In genomic region chr4:155775855-155776254, GRCm38 (mm10) we compare ENCODE assay signal across 9 mouse cellular contexts. TPM values are rescaled to one million over a fixed set of nuclear protein-coding genes. Genes with fewer than 3 reads are reported as not detected.
DNase-seq lines count a peak whose midpoint lies in the region; ATAC-seq lines count a peak whose summit lies in the region.
"Had no signal": no experiment of that assay in that cellular context is flagged by ENCODE, and none has a peak within 500 bp of the region (broad histone marks: within the 10 kb centered on the region; RNA-seq: fewer than 3 reads in every experiment).

No protein-coding gene starts in this region.

- peaks cover 49% of the 10 kb centered on the region for H3K4me1 ChIP-seq in midbrain, embryonic 10.5 days
- H3K4me1 ChIP-seq in midbrain, embryonic 11.5 days (ENCODE audit: control insufficient read depth, insufficient read depth, low read length) = peaks cover 7% of the 10 kb centered on the region; the same call in 1 of the 2 replicates
- peaks cover 41% of the 10 kb centered on the region for H3K4me1 ChIP-seq in intestine, embryonic 15.5 days (replicated peaks)
- H3K4me1 ChIP-seq in stomach, embryonic 15.5 days = peaks cover 32% of the 10 kb centered on the region

- H3K27ac ChIP-seq in midbrain, embryonic 10.5 days (replicated peaks) = peak overlapping the region; percentile 2; the same call in 1 of the 2 replicates
- H3K27ac ChIP-seq in midbrain, embryonic 11.5 days (ENCODE audit: low read depth, low read length) = no peak overlapping the region; the same call in 1 of the 2 replicates
- peak overlapping the region; percentile 37 for H3K27ac ChIP-seq in intestine, embryonic 15.5 days
- peak overlapping the region; percentile 86 for H3K27ac ChIP-seq in stomach, embryonic 15.5 days

- ATAC-seq in midbrain, embryonic 11.5 days (ENCODE audit: low FRiP score) = no peak
- ATAC-seq in intestine, embryonic 15.5 days = no peak
- ATAC-seq in stomach, embryonic 15.5 days (ENCODE audit: insufficient read depth, low FRiP score, low read depth) = no peak
- no peak for ATAC-seq in erythroid progenitor cell, adult 5-6 weeks (replicated peaks; ENCODE audit: low FRiP score, poor library complexity, severe bottlenecking)
- no peak for ATAC-seq in monocyte, adult 5-6 weeks (replicated peaks; ENCODE audit: insufficient number of reproducible peaks, low FRiP score, low TSS enrichment, poor library complexity, severe bottlenecking)

- no peak overlapping the region for H3K4me2 ChIP-seq in midbrain, embryonic 11.5 days
- no peak overlapping the region for H3K4me2 ChIP-seq in intestine, embryonic 15.5 days (replicated peaks)
- H3K4me2 ChIP-seq in stomach, embryonic 15.5 days = no peak overlapping the region

- no peaks in the 10 kb centered on the region for H3K36me3 ChIP-seq in midbrain, embryonic 10.5 days
- H3K36me3 ChIP-seq in midbrain, embryonic 11.5 days (ENCODE audit: control insufficient read depth, insufficient read depth, low read length) = no peaks in the 10 kb centered on the region
- H3K36me3 ChIP-seq in intestine, embryonic 15.5 days = no peaks in the 10 kb centered on the region
- H3K36me3 ChIP-seq in stomach, embryonic 15.5 days = no peaks in the 10 kb centered on the region

- H3K9me3 ChIP-seq in midbrain, embryonic 10.5 days (replicated peaks) = no peaks in the 10 kb centered on the region
- H3K9me3 ChIP-seq in midbrain, embryonic 11.5 days (ENCODE audit: control insufficient read depth, low read length) = no peaks in the 10 kb centered on the region
- H3K9me3 ChIP-seq in intestine, embryonic 15.5 days = no peaks in the 10 kb centered on the region
- no peaks in the 10 kb centered on the region for H3K9me3 ChIP-seq in stomach, embryonic 15.5 days

- H3K27me3 ChIP-seq in midbrain, embryonic 10.5 days (ENCODE audit: low read depth, poor library complexity, severe bottlenecking) = peaks cover 52% of the 10 kb centered on the region
- peaks cover 21% of the 10 kb centered on the region for H3K27me3 ChIP-seq in midbrain, embryonic 11.5 days (ENCODE audit: control insufficient read depth, insufficient read depth, low read length)
- H3K27me3 ChIP-seq in intestine, embryonic 15.5 days (replicated peaks) = no peaks in the 10 kb centered on the region
- H3K27me3 ChIP-seq in stomach, embryonic 15.5 days (replicated peaks) = no peaks in the 10 kb centered on the region

- WGBS in midbrain, embryonic 10.5 days = 85% methylated on average over 3 of the region's 3 CpGs
- 73% methylated on average over 3 of the region's 3 CpGs for WGBS in midbrain, embryonic 11.5 days
- 81% methylated on average over 3 of the region's 3 CpGs for WGBS in intestine, embryonic 15.5 days
- 67% methylated on average over 3 of the region's 3 CpGs for WGBS in stomach, embryonic 15.5 days

- no peak overlapping the region for H3K9ac ChIP-seq in midbrain, embryonic 11.5 days (ENCODE audit: low read length)
- no peak overlapping the region for H3K9ac ChIP-seq in intestine, embryonic 15.5 days
- H3K9ac ChIP-seq in stomach, embryonic 15.5 days = no peak overlapping the region

- peak; percentile 60 for DNase-seq in adrenal gland, adult 2 months
- DNase-seq in adrenal gland, postnatal 4 days (ENCODE audit: low spot score in 2 of 2) = no peak
- DNase-seq in midbrain, embryonic 10.5 days (ENCODE audit: low spot score) = no peak
- DNase-seq in midbrain, embryonic 11.5 days (ENCODE audit: low spot score, missing footprints) = no peak

- no peak overlapping the region for H3K4me3 ChIP-seq in midbrain, embryonic 10.5 days
- no peak overlapping the region for H3K4me3 ChIP-seq in midbrain, embryonic 11.5 days (ENCODE audit: low read depth, low read length)
- H3K4me3 ChIP-seq in intestine, embryonic 15.5 days (replicated peaks) = no peak overlapping the region
- H3K4me3 ChIP-seq in stomach, embryonic 15.5 days (replicated peaks) = no peak overlapping the region

RNA-seq across cellular contexts. Expression of gene Vwa1, which starts 1.4 kb away (rescaled TPM):
- 1 to 10 TPM; 2.5 to 4.8 TPM for total RNA-seq in adrenal gland, adult 2 months (2021)
- 9.4 and 12.0 TPM in 2 replicates for polyA plus RNA-seq in adrenal gland, adult 2 months (2012; rRNA removed)
- 1 to 10 TPM; 5.7 to 7.4 TPM for total RNA-seq in adrenal gland, postnatal 4 days (2021)
- 12.2 and 13.1 TPM in 2 replicates for polyA plus RNA-seq in midbrain, embryonic 10.5 days (2016; fragmentation: Nextera tagmentation; extraction: Ambion mirVana)
- polyA plus RNA-seq in midbrain, embryonic 11.5 days (2014; fragmentation: Nextera tagmentation; extraction: Ambion mirVana) = 9.1 and 9.9 TPM in 2 replicates
- polyA plus RNA-seq in intestine, embryonic 15.5 days (2015; fragmentation: Nextera tagmentation; extraction: Ambion mirVana) = 16.7 TPM in 2 replicates
- 27.6 and 28.2 TPM in 2 replicates for polyA plus RNA-seq in stomach, embryonic 15.5 days (2015; fragmentation: Nextera tagmentation; extraction: Ambion mirVana)
- not detected in 2 replicates for total RNA-seq in erythroid progenitor cell, adult 5-6 weeks (2015; ENCODE audit: low replicate concordance)
- 0.68 TPM in 1 of 2 replicates, not detected in the other for total RNA-seq in erythroid progenitor cell, adult 5-6 weeks (2017; ENCODE audit: low replicate concordance)
- total RNA-seq in monocyte, adult 5-6 weeks (2017) = 0.49 to 1.3 TPM in 2 of 3 replicates, not detected in the other

RNA-seq across cellular contexts. Expression of gene Tmem88b, which starts 9.8 kb away (rescaled TPM):
- under 1 TPM; 0.52 to 0.62 TPM for total RNA-seq in adrenal gland, adult 2 months (2021)
- 0.81 and 0.97 TPM in 2 replicates for polyA plus RNA-seq in adrenal gland, adult 2 months (2012; rRNA removed)
- total RNA-seq in adrenal gland, postnatal 4 days (2021) = under 1 TPM; 0.79 to 0.84 TPM
- 0.31 and 0.45 TPM in 2 replicates for polyA plus RNA-seq in midbrain, embryonic 10.5 days (2016; fragmentation: Nextera tagmentation; extraction: Ambion mirVana)
- polyA plus RNA-seq in midbrain, embryonic 11.5 days (2014; fragmentation: Nextera tagmentation; extraction: Ambion mirVana) = 0.14 and 0.21 TPM in 2 replicates
- 1.00 and 1.1 TPM in 2 replicates for polyA plus RNA-seq in intestine, embryonic 15.5 days (2015; fragmentation: Nextera tagmentation; extraction: Ambion mirVana)
- polyA plus RNA-seq in stomach, embryonic 15.5 days (2015; fragmentation: Nextera tagmentation; extraction: Ambion mirVana) = 0.55 and 0.89 TPM in 2 replicates
- total RNA-seq in erythroid progenitor cell, adult 5-6 weeks (2015; ENCODE audit: low replicate concordance) = 0.42 and 1.1 TPM in 2 replicates
- total RNA-seq in erythroid progenitor cell, adult 5-6 weeks (2017; ENCODE audit: low replicate concordance) = 0.83 and 1.3 TPM in 2 replicates
- total RNA-seq in monocyte, adult 5-6 weeks (2017) = not detected in 3 replicates

RNA-seq across cellular contexts. Expression of gene Ankrd65, which starts 14.4 kb away (rescaled TPM):
- total RNA-seq in adrenal gland, adult 2 months (2021) = not detected
- 0.11 and 0.16 TPM in 2 replicates for polyA plus RNA-seq in adrenal gland, adult 2 months (2012; rRNA removed)
- not detected for total RNA-seq in adrenal gland, postnatal 4 days (2021)
- not detected in 2 replicates for polyA plus RNA-seq in midbrain, embryonic 10.5 days (2016; fragmentation: Nextera tagmentation; extraction: Ambion mirVana)
- not detected in 2 replicates for polyA plus RNA-seq in midbrain, embryonic 11.5 days (2014; fragmentation: Nextera tagmentation; extraction: Ambion mirVana)
- polyA plus RNA-seq in intestine, embryonic 15.5 days (2015; fragmentation: Nextera tagmentation; extraction: Ambion mirVana) = not detected in 2 replicates
- polyA plus RNA-seq in stomach, embryonic 15.5 days (2015; fragmentation: Nextera tagmentation; extraction: Ambion mirVana) = 0.22 TPM in 1 of 2 replicates, not detected in the other
- total RNA-seq in erythroid progenitor cell, adult 5-6 weeks (2015; ENCODE audit: low replicate concordance) = not detected in 2 replicates
- 1.0 and 9.8 TPM in 2 replicates for total RNA-seq in erythroid progenitor cell, adult 5-6 weeks (2017; ENCODE audit: low replicate concordance)
- not detected in 3 replicates for total RNA-seq in monocyte, adult 5-6 weeks (2017)
- polyA plus RNA-seq: liver, embryonic 16.5 days had no signal

RNA-seq across cellular contexts. Expression of gene Atad3a, which starts 15.0 kb away (rescaled TPM):
- 10 to 100 TPM; 71.4 to 90.7 TPM for total RNA-seq in adrenal gland, adult 2 months (2021)
- 226 and 242 TPM in 2 replicates for polyA plus RNA-seq in adrenal gland, adult 2 months (2012; rRNA removed)
- 100 to 1,000 TPM in 1 of 2 experiments, 10 to 100 TPM in 1; 99.1 to 102 TPM for total RNA-seq in adrenal gland, postnatal 4 days (2021)
- 115 and 129 TPM in 2 replicates for polyA plus RNA-seq in midbrain, embryonic 10.5 days (2016; fragmentation: Nextera tagmentation; extraction: Ambion mirVana)
- polyA plus RNA-seq in midbrain, embryonic 11.5 days (2014; fragmentation: Nextera tagmentation; extraction: Ambion mirVana) = 84.5 and 84.6 TPM in 2 replicates
- polyA plus RNA-seq in intestine, embryonic 15.5 days (2015; fragmentation: Nextera tagmentation; extraction: Ambion mirVana) = 135 and 156 TPM in 2 replicates
- 110 and 114 TPM in 2 replicates for polyA plus RNA-seq in stomach, embryonic 15.5 days (2015; fragmentation: Nextera tagmentation; extraction: Ambion mirVana)
- 0.84 and 35.3 TPM in 2 replicates for total RNA-seq in erythroid progenitor cell, adult 5-6 weeks (2015; ENCODE audit: low replicate concordance)
- 3.3 and 5.1 TPM in 2 replicates for total RNA-seq in erythroid progenitor cell, adult 5-6 weeks (2017; ENCODE audit: low replicate concordance)
- total RNA-seq in monocyte, adult 5-6 weeks (2017) = 24.8 to 30.3 TPM (median 26.4 TPM) in 3 replicates

RNA-seq across cellular contexts. Expression of gene Mrpl20, which starts 26.8 kb away (rescaled TPM):
- total RNA-seq in adrenal gland, adult 2 months (2021) = 100 to 1,000 TPM; 122 to 141 TPM
- 42.1 and 65.2 TPM in 2 replicates for polyA plus RNA-seq in adrenal gland, adult 2 months (2012; rRNA removed)
- 100 to 1,000 TPM; 110 to 122 TPM for total RNA-seq in adrenal gland, postnatal 4 days (2021)
- 235 and 260 TPM in 2 replicates for polyA plus RNA-seq in midbrain, embryonic 10.5 days (2016; fragmentation: Nextera tagmentation; extraction: Ambion mirVana)
- polyA plus RNA-seq in midbrain, embryonic 11.5 days (2014; fragmentation: Nextera tagmentation; extraction: Ambion mirVana) = 225 and 243 TPM in 2 replicates
- 225 and 226 TPM in 2 replicates for polyA plus RNA-seq in intestine, embryonic 15.5 days (2015; fragmentation: Nextera tagmentation; extraction: Ambion mirVana)
- 195 and 219 TPM in 2 replicates for polyA plus RNA-seq in stomach, embryonic 15.5 days (2015; fragmentation: Nextera tagmentation; extraction: Ambion mirVana)
- total RNA-seq in erythroid progenitor cell, adult 5-6 weeks (2015; ENCODE audit: low replicate concordance) = 127 and 129 TPM in 2 replicates
- 30.7 and 31.2 TPM in 2 replicates for total RNA-seq in erythroid progenitor cell, adult 5-6 weeks (2017; ENCODE audit: low replicate concordance)
- 39.1 to 56.7 TPM (median 44.1 TPM) in 3 replicates for total RNA-seq in monocyte, adult 5-6 weeks (2017)
